Mouse (Mus musculus) adrenal gland, postnatal 10 days (tissue): ENCODE measurements around the gene Dnajb8. TPM values are rescaled to one million over a fixed set of nuclear protein-coding genes. Genes with fewer than 3 reads are reported as not detected.

Experiments
- DNase-seq: peaks from one replicate; pipeline ENCODE4 v3.0.0; 2021; ENCODE audit warnings: mixed read lengths
- total RNA-seq, 2 experiments: library from RNA; stranded (reverse); gene quantifications; 2 replicates each; pipeline ENCODE4 v1.2.3; 2021

Dnajb8 gene
- total RNA-seq, 2 experiments from 2014 or later, result not detected

DNA sequence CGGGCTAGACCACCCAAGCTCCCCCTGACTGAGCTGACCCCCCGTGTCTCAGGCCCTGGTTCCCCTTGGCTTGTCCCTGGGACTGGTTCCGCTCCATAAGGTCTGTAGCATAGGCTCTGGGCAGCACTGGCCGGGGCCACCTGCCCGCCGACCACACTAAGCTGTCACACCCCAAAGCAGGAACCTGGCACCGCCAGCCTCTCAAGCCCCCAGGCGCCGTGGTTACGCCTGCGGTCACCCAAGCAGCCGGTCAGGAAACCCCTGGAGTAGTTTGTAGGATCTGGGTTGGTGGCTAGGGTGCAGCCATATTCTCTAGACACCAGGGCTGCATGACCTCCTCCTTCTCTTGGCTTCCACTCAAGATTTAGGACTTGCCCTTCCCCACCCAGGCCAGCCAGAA is 7.2 kb downstream of the Dnajb8 start:
- no peak for DNase-seq

DNA sequence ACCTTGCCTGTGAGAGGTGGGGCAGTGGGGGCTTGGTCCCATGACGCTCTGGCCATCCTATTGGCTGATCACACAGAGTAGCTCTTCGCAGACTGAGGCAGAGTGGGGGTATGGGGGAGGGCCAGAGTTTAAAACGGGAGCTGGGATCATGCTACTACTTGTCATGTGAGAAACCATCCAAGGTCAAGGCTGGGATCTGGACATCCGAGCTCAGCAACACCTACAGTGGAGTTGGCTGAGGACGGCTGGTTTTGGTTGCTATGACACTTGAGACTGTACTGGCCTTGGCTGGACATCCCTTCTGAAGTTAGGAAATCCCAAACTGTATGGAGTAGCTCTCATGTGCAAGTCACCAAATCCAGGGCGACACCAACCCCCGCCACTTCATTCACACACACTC is 9.8 kb downstream of the Dnajb8 start:
- no peak for DNase-seq

DNA sequence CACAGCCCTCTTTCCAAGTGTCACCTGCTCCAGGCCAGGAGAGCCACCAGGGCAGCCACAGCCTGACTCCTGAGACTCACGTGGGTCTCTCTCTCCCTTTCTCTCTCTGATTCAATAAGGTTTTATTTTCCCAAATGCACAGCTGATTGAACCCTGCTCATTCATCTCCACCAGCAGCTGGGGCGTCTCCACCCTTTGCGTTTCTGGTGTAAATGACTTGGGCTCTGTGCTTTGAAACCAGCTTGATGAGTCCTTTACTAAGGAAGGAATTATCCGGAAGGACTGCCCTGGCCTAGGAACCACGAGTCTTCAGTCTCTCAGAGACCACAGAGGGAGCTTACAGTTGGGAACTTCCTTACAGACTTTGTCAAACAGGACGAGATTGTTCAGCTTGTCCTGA is 10.2 kb downstream of the Dnajb8 start:
- no peak for DNase-seq

DNA sequence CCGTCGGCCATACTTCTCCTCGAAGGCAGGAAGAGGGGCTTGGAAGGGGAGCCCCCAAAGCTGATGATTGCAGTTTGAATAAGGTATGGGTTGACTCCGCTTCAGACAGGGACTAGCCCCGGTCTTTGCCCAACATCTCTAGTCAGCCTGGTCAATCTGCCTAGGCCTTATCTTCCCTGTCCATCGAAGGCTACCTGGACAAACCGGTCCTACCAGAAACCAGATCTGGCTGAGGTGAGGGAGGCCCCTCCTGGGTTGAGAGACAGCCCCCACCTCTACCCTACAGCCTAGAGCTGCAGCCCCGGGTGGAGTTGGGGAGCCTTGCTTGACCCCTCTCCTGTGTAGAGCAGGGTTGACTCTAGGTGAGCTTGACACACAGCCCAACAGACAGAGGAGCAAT is 11.9 kb downstream of the Dnajb8 start:
- no peak for DNase-seq

DNA sequence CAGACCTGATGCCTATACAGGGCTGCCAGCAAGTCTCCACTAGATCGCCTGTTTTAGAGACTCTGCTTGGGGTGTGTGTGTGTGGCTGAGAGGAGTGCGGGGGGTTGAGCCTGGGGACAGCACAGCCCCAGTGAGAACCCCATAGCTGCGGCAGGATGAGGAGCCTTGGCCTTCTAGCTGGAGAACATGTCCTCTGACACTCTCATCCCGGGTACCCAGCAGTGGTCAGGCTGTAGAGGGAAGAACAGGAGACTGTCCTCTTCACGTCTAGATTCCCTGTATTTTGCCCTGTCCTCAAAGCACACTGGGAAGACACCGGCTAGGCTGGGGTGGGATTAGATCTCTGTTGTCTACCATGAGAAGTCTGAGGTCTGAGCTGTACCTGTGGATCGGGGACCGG is 13.4 kb downstream of the Dnajb8 start:
- DNase-seq, result no peak

DNA sequence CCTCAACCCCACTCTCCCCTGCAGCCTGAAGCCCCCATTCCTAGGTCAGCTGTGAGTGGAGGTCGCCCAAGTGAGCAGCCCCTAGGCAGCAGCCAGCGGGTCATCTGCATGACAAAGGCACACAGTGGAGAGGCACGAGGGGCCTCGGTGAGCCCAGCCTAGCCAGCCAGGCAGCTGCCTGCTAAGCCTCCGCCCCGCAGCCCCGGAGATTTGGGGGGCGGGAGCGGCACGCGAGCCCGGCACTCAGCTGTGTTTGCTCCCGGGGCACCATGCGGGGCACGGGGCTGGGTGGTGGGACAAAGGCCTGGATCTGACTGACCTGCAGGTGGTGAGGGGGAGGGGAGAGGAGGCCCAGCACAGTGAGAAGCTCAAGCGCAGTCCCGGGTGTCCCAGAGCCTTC is 13.9 kb downstream of the Dnajb8 start:
- no peak for DNase-seq

DNA sequence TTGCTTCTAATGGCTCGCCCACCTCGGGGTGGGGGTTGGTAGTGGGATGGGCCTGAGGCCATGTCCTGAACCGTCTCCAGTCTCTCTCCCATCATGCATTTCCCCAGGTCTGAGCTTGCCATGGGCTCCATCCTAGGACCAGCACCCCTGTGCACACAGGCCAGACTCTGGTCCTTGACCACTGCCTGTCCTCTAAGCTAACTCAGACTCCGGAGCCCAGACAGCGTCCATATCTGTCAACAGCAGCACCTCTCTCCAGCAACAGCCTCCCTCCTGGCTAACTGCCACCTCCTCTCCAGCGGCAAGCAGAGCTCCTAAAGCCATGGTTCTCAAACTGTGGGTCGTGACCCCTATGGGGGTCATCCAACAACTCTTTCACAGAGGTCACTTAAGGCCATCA is 14.4 kb downstream of the Dnajb8 start:
- DNase-seq, result peak; percentile 26

DNA sequence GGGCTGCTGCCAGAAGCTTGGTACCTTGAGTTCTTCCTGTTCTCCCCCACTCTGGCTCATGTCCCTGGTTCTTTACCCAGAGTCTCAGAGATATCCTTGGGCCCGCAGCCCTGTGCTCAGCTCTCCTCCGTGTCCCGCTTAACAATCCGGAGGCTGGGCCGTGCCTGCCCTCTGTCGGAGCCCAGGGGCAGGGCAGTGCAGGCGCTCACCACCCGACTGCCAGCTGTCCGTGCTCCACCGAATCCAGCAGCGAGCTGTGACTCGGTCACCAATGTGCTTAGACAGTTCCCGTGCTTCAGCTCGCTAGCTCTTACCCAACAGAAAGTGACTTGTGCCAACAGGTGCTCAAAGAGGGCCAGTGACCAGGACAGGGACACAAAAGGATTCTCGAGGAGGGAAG is 20.5 kb downstream of the Dnajb8 start:
- peak; percentile 81 for DNase-seq

DNA sequence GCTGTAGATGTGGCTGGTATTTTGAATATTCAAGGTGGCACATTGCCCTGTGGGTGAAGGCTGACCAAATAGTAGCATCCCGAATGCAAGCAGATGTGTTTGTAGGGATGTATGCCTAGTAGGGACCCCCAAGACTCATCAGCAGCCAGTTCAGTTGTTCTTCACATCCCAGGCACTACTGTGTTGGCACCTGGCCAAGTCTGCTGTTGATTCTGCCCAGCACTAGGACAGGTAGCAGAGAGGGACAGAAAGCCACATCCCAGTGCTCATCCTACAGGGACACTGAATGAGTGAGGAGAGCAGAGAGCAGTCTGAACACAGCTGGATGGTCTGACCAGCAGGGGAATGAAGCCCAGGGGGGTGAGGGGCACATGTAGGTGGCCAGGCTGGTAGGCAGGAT is 27.2 kb downstream of the Dnajb8 start:
- DNase-seq, result no peak

DNA sequence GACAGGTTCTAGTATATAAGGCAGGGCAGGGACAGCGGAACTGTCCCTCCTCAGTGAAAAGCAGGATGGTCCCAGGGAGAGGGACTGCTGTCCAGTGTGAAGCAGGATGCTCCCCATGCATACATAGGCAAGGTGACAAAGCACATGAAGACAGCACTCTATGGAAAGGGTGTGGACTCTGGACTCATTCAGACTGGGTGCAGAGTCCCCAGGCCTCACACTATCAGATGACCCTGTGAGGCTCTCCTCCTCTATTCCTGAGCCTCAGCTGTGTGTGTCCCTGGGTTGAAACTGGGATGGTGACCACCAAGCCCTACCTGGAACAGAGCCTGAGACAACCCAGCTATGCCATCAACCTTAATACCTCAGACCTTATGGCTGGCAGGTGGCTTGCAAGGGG is 29.3 kb downstream of the Dnajb8 start:
- no peak for DNase-seq

DNA sequence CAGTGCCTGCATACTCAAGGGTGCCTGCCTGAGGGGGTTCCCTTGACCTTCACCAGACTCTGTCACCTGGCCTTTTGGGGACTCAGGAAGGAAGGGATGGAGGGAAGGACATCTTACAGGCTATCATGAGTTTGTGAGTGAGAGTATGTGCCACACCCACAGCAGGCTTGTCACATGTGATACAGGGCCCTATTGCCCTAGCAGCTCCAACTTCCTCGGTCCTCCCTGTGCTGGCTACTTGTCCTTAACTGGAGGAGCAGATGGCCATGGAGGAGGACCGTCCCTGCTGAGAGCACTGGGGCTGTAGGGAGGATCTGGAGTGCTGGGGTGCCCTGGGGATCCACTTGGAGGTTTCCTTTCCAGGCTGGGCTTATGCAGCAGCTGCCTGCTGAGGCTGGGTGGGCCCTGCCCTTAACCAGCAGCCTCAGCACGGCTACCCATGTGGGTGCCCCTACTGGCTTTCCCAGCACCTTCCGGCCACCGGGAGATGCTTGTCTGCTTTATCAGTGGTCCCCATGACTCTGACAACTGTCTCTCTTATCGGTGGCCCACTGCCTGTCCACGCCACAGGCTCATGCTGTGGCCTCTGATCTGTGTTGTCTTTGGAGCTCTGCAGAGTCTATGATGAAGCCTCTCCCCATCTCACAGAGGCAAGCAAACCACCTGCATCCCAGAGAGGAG is 29.9 kb downstream of the Dnajb8 start:
- no peak for DNase-seq

DNA sequence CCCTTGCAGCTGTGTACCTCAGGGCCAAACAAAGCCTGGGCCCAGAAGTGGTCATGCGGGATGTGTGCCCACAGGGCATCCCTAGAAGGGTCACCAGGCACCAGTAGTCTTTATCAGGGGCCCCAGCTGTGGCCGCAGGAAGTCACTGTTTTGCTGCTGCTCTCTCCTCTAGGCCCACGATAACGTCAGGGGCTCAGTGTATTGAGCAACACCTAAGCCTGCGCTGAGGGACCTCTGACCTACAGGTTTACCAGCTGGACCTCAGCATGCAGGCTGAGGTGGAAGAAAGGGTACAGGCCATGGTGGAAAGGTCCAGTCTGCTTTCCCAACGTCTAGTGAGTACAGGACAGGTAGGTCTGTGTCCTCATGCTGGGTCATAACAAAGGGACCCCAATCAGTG is 32.0 kb downstream of the Dnajb8 start:
- DNase-seq, result no peak

DNA sequence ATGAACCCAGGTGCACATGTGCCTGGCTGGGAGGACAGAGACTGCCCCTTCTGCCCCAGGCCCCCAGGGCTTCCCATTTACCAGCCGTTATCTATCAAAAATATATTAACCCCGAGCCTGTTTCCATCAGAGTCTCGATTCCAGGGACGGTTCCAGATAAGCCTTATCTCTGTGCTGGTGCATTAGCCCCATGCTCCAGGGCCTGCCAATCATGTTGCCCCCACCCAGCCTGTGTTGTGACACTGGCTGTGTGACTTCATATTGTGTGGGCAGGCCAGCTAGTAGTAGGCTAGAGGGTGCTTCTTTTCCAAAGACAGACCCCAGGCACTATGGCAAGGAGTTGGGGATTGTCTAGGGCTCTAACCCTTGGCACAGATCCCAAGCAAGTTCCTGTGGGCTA is 33.4 kb downstream of the Dnajb8 start:
- DNase-seq, result no peak

DNA sequence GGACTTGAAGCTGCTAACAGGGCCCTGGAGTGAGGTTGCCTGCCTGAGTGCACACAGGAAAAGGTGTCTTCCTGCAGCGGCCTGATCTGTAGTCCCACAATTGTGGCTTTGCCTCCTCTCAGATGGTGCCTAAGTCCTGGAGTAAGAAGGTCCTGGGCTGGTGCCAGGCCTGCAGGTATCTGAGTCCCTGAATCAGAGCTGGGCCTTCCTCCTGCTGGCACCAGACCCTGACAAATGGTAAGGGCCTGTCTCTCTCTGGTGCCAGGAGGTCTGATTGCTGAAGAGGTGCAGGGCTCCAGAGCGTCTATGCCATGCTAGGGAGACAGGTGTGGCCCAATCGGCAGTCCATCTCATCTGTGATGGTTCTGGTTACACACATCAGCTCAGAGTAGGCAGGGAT is 37.6 kb downstream of the Dnajb8 start:
- no peak for DNase-seq

DNA sequence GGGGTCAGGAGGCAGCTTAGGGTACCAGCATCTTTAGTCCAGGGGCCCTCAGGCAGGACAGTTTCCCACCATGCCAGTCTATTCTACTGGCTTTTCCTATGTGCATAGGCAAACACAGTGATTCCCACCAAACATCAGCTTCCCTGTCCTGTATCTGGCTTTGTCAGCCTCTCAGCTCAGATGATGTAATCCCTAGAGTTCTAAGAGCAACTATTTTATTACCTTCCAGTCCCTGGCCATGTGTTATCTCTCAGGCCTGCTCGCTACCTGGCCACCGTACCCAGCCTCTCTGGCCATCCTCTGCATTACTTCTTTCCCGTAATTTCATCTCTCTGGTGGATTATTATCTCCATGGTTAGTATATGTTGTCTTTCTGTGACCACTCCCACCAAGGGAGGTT is 38.6 kb downstream of the Dnajb8 start:
- DNase-seq, result no peak

DNA sequence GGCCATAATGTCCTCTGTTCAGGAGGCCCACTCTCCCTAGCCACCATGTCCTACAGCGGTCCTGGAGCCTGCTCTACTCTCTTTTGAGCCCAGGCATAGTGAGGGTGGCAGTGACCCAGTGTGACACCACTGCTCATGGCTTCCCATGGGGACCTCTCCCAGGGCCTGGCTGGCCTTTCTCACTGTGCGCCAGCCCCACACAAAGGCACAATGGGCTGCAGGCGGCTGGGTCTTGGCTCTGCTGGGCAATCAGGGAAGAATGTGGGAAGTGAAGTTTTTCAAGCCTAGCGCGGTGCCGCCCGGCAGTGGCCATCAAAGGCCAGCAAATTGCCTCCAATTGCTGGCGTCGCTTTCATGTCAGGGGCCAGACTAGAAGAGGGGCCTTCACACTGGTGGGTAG is 40.1 kb downstream of the Dnajb8 start:
- DNase-seq, result peak; percentile 33

DNA sequence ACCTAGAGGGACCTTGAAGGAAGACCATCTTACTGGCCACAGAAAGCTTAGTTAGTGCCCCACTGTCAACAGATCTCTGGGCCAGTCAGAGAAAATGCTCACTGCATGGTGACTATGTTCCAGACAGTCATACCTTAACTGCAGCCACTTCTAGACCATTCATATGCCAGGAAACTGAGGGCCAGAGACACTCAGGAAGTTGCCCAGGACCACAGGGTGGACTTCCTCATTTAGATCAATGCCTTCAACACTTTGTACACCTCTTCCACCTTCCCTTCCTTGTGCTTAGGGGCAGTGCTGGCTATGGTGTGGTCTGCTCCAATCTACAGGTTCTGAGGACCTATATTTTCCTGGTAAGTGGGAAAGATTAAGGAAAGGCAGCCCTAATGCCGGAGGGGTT is 43.3 kb downstream of the Dnajb8 start:
- DNase-seq, result no peak

DNA sequence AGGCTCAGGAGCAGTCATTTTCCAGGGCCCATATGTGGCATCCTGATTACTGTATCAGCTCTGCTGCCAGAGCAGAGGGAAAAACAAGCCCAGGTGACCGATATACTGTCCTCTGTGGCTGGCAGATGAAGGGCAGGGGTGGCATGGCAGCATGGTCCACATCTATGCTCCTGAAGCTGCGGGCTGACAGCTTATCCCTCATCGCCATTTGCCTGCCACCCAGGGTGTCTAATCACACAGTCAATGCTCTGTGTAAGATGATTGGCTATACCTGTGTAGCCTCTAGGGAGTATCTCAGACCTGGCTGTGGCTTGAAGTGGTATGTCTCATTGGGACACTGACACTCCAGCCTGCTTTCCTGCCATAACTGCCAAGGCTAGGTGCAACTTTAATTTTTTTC is 44.0 kb downstream of the Dnajb8 start:
- no peak for DNase-seq

DNA sequence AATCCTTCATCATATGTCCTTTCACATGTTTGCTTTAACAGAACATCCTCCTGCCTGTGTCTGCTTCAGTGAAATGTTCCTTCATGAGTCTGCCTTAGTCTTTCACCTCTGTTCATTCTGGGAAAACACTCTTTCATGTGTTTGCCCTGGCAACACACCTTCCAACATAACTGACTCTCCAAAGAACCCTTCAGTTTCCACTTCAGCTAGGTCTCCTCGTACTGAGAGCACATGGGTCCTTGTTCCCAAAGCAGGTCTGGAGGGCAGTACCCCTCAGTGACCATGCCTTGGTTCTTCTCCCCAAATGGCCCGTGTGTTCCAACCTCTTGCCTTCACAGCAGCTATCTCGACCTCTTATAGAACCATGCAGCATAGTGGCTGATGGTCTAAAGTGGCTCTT is 45.0 kb downstream of the Dnajb8 start:
- DNase-seq, result no peak

DNA sequence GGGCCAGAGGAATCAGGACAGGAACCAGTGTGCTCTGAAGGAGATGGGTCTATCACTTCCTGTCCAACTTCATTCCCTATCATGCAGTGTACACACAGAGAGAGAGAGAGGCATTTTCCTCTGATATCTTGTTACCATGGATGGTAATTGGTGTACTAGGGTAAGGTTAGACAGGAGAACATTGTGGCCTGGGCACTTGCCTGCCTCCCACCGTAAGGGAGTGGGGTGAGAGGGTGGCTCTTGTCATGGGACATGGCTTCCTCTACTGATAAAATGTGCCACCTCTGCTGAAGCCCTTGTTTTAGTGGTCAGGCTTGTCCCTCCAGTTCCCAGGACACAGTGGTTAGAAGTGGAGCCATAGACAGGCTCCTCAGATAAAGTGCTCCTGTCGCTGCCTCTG is 45.9 kb downstream of the Dnajb8 start:
- DNase-seq, result no peak

DNA sequence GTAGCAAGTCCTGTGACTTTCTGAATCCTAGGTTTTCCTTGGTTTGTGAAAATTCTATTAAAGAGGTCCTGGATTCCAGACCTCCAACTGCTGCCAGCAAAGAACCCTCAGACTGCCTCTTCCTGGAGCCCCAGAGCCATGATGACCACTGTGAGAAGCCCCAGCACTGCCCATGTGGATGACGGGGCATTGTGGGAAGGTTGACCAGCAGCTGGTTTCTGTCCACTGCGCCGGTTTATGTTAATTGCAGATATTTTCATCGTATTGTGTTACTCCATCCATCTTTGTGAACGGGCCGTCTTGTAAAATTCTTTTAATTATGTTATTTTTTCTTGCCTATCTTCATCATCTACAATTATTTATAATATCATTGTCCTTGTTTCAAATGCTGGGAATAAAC is 52.6 kb downstream of the Dnajb8 start:
- DNase-seq, result no peak

DNA sequence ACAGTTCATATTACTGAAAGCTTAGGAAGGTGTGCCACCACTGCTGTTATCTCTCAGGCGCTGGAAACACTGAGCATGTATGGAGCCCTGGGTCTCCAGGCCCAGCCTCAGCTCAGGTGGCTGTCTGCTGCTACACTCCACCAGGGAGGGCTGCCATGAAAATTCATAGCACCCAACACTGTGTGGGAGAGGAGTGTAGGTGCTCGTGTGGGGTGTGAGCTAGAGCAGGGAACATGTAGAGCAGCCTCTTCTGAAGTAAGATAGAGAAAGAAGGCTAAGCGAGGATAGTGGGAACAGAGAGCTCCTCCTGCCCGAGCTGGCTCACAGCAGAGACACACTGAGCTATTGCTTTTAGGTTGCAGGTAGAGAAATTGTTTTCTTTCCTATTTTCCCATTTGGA is 54.2 kb downstream of the Dnajb8 start:
- DNase-seq, result no peak

DNA sequence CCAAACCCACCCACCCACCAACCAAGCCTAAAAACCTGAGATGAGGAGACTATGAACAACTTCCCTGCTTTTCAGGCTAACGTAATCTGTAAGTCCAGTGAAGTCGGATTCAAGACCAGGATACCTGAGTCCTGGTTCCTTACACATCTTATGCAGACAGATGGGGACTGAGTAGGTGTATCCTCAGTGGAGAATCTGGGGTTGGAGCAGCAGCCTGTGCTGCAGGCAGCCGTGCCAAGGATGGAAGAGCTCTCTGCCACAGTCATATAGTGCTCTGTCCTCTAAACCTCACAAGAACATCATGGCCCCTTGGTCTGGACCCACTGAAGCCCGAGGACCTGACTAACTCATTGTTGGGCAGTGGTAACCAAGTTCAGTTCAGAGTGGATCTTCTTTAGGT is 55.2 kb downstream of the Dnajb8 start:
- DNase-seq, result no peak

DNA sequence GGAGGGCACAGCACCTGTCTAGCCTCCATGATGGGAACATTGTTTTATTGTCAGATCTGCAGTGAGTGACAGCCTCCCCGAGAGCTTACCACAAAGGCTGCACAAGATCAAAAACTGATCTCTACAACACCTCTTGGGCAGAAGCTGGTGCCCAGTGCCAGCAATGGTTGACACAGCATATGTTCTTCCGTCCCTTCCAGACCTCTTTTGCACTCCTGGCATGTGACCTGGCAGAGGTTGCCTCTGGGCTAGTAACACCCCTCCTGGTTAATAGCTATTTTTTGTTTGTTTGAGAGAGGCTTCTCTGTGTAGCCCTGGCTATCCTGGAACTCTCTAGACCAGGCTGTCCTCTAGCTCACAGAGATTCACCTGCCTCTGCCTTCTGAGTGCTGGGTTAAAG is 56.1 kb downstream of the Dnajb8 start:
- DNase-seq, result no peak

DNA sequence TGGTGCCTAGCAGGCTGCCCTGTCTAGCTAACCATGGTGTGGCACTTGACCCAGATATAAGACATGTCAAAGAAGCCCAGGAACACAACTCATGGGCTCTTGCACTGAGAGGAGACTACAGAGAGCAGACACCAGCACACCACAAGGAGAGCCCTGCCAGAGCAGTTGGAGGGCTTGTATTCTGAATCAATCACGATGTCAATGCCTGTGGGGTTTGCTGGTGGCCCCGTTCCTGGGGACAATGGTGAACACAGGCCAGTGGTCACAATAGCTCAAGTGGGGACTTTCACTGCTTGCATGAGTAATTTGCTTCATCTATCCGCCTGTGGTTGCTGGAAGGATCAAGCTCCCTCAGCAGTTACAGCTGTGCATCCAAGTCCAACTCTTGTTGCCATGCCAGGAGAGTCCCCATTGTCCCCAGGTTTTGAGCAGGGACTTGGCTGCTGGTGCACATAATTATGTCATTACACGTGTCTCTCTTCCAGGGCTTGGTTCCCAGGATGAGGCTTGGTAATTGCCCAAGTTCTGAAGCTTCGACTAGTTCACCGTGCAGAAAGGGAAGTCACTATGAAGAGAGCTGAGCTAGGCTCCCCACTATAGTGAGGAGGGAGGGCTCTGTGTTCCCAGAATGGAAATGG is 68.2 kb downstream of the Dnajb8 start:
- DNase-seq, result peak; percentile 54
